In the genomic region with DNA sequence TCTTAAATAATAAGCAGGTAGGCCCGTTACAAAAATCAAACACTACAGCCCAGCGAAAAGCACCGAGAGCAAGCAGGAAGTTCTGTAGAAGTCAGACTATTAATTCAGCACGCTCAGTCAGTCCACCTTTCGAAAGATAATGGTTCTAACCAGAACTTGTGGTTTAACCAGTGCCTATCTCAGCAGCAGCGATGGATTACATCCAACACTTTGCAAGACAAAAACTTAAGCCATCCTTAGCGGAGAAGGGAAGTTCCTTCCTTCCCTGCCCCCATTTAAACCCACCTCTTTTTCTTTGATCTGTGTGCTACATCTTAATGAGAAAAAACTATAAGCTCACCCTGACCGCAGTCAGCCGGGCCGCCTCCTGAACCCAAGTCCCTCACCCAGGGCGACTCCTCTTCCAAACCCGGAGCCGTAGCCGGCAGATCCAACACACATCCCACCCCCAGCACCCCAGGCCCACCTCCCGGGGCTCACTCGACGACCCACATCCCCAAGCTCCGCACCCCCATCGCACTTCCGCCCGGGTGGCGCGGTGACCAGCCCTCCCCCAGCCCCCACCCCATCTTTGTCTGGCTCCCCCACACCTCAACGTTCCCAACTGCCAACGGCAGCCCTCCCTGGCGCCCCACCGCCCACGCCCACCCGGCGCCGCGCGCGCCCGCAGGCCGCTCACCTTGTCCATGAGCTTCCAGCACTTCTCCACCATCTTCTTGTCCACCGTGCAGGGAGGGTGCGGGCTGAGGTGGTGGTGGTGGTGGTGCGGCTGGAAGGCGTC, we compare ENCODE assay signal across 8 mouse cellular contexts. TPM values are rescaled to one million over a fixed set of nuclear protein-coding genes. Genes with fewer than 3 reads are reported as not detected.
DNase-seq lines count a peak whose midpoint lies in the region; ATAC-seq lines count a peak whose summit lies in the region.

No protein-coding gene starts in this region.

- peak overlapping the region; percentile 91 for H3K9ac ChIP-seq in heart, embryonic 11.5 days (ENCODE audit: low read depth, low read length)
- peak overlapping the region; percentile 80 for H3K9ac ChIP-seq in embryonic facial prominence, embryonic 15.5 days

- intact Hi-C loops in heart, postnatal 14 days (cut with DNase I): loop anchor here (1.0 to 10.0 kb wide), 3 partner anchors 50 to 248 kb away; no protein-coding TSS in a partner anchor

- no peaks in the 10 kb centered on the region for H3K27me3 ChIP-seq in heart, embryonic 11.5 days (ENCODE audit: control insufficient read depth, insufficient read depth, low read length)
- no peaks in the 10 kb centered on the region for H3K27me3 ChIP-seq in embryonic facial prominence, embryonic 15.5 days

- peak; percentile 62 for ATAC-seq in heart, embryonic 11.5 days (replicated peaks; ENCODE audit: insufficient number of reproducible peaks, low FRiP score, low TSS enrichment)
- ATAC-seq in embryonic facial prominence, embryonic 15.5 days (ENCODE audit: insufficient number of reproducible peaks, low FRiP score, low TSS enrichment, low read depth): peak; percentile 70

- H3K4me3 ChIP-seq in heart, embryonic 11.5 days (ENCODE audit: low read depth, low read length): peak overlapping the region; percentile 95
- H3K4me3 ChIP-seq in embryonic facial prominence, embryonic 15.5 days (replicated peaks): peak overlapping the region; percentile 93

- peak overlapping the region; percentile 82 for H3K4me2 ChIP-seq in heart, embryonic 11.5 days
- H3K4me2 ChIP-seq in embryonic facial prominence, embryonic 15.5 days (replicated peaks): peak overlapping the region; percentile 64

- no peaks in the 10 kb centered on the region for H3K9me3 ChIP-seq in heart, embryonic 11.5 days (replicated peaks; ENCODE audit: control insufficient read depth, low read length)
- no peaks in the 10 kb centered on the region for H3K9me3 ChIP-seq in embryonic facial prominence, embryonic 15.5 days (replicated peaks)

- DNase-seq in heart, postnatal 14 days: no peak
- DNase-seq in ES-CJ7 (ENCODE audit: low read depth, low spot score): peak; percentile 72
- peak; percentile 81 for DNase-seq in induced T-regulatory cell, adult 2 months (ENCODE audit: low read depth)
- peak; percentile 69 for DNase-seq in mesoderm, embryonic 11.5 days (ENCODE audit: low read depth, low spot score)
- DNase-seq in thymus, postnatal 0 days (ENCODE audit: low spot score): peak; percentile 78
- DNase-seq in right cerebral cortex, adult 18-20 months: no peak

- 1% methylated on average over 40 of the region's 40 CpGs for WGBS in heart, embryonic 11.5 days (ENCODE audit: insufficient replicate concordance)
- under 1% methylated on average over 40 of the region's 40 CpGs for WGBS in embryonic facial prominence, embryonic 15.5 days

- peak overlapping the region; percentile 95 for H3K27ac ChIP-seq in heart, embryonic 11.5 days (ENCODE audit: low read depth, low read length)
- peak overlapping the region; percentile 96 for H3K27ac ChIP-seq in embryonic facial prominence, embryonic 15.5 days (replicated peaks)

- peaks cover 20% of the 10 kb centered on the region for H3K4me1 ChIP-seq in heart, embryonic 11.5 days (ENCODE audit: control insufficient read depth, insufficient read depth, low read length)
- H3K4me1 ChIP-seq in embryonic facial prominence, embryonic 15.5 days: peaks cover 25% of the 10 kb centered on the region

- no peaks in the 10 kb centered on the region for H3K36me3 ChIP-seq in heart, embryonic 11.5 days (ENCODE audit: control insufficient read depth, insufficient read depth, low read length)
- H3K36me3 ChIP-seq in embryonic facial prominence, embryonic 15.5 days: 0 out of 2 replicates have a peak, but pooled peaks cover under 1% of the 10 kb centered on the region

RNA-seq across cellular contexts. Expression of gene Cbl, which starts 0.6 kb away (rescaled TPM):
- polyA plus RNA-seq in heart, embryonic 11.5 days (2014; fragmentation: Nextera tagmentation; extraction: Ambion mirVana): 12.6 and 14.8 TPM in 2 replicates
- 10 to 100 TPM; 26.4 to 31.2 TPM for total RNA-seq in heart, postnatal 14 days (2021)
- 16.1 and 17.7 TPM in 2 replicates for polyA plus RNA-seq in embryonic facial prominence, embryonic 15.5 days (2015; fragmentation: Nextera tagmentation; extraction: Ambion mirVana)
- polyA plus RNA-seq in thymus, postnatal 0 days (2015; fragmentation: Nextera tagmentation; extraction: Ambion mirVana): 51.9 and 60.4 TPM in 2 replicates

RNA-seq across cellular contexts. Expression of gene Ccdc153, which starts 7.3 kb away (rescaled TPM):
- polyA plus RNA-seq in heart, embryonic 11.5 days (2014; fragmentation: Nextera tagmentation; extraction: Ambion mirVana): not detected in 2 replicates
- total RNA-seq in heart, postnatal 14 days (2021): 1 to 10 TPM in 1 of 2 experiments, not detected in 1; 1.1 TPM
- 15.9 and 23.5 TPM in 2 replicates for polyA plus RNA-seq in embryonic facial prominence, embryonic 15.5 days (2015; fragmentation: Nextera tagmentation; extraction: Ambion mirVana)
- polyA plus RNA-seq in thymus, postnatal 0 days (2015; fragmentation: Nextera tagmentation; extraction: Ambion mirVana): 8.1 TPM in 2 replicates

RNA-seq across cellular contexts. Expression of gene Pdzd3, which starts 18.1 kb away (rescaled TPM):
- not detected in 2 replicates for polyA plus RNA-seq in heart, embryonic 11.5 days (2014; fragmentation: Nextera tagmentation; extraction: Ambion mirVana)
- total RNA-seq in heart, postnatal 14 days (2021): 1 to 10 TPM; 2.0 to 2.8 TPM
- polyA plus RNA-seq in embryonic facial prominence, embryonic 15.5 days (2015; fragmentation: Nextera tagmentation; extraction: Ambion mirVana): 0.14 and 0.19 TPM in 2 replicates
- polyA plus RNA-seq in thymus, postnatal 0 days (2015; fragmentation: Nextera tagmentation; extraction: Ambion mirVana): 0.45 and 0.49 TPM in 2 replicates

RNA-seq across cellular contexts. Expression of gene Nlrx1, which starts 35.2 kb away (rescaled TPM):
- polyA plus RNA-seq in heart, embryonic 11.5 days (2014; fragmentation: Nextera tagmentation; extraction: Ambion mirVana): 3.6 and 4.9 TPM in 2 replicates
- 10 to 100 TPM; 17.3 TPM for total RNA-seq in heart, postnatal 14 days (2021)
- polyA plus RNA-seq in embryonic facial prominence, embryonic 15.5 days (2015; fragmentation: Nextera tagmentation; extraction: Ambion mirVana): 13.4 and 14.6 TPM in 2 replicates
- polyA plus RNA-seq in thymus, postnatal 0 days (2015; fragmentation: Nextera tagmentation; extraction: Ambion mirVana): 5.9 and 6.3 TPM in 2 replicates

RNA-seq across cellular contexts. Expression of gene Abcg4, which starts 55.2 kb away (rescaled TPM):
- 2.7 and 3.3 TPM in 2 replicates for polyA plus RNA-seq in heart, embryonic 11.5 days (2014; fragmentation: Nextera tagmentation; extraction: Ambion mirVana)
- under 1 TPM; 0.72 to 0.73 TPM for total RNA-seq in heart, postnatal 14 days (2021)
- 5.1 and 5.5 TPM in 2 replicates for polyA plus RNA-seq in embryonic facial prominence, embryonic 15.5 days (2015; fragmentation: Nextera tagmentation; extraction: Ambion mirVana)
- 0.09 and 0.12 TPM in 2 replicates for polyA plus RNA-seq in thymus, postnatal 0 days (2015; fragmentation: Nextera tagmentation; extraction: Ambion mirVana)

Comparison
In these comparisons a context has a peak if more than half of its experiments do, and no peak if none do; other contexts are left out.
1. DNase-seq: peak in ES-CJ7 (single experiment), induced T-regulatory cell, adult 2 months (single experiment), mesoderm, embryonic 11.5 days (single experiment) and thymus, postnatal 0 days (single experiment); none in heart, postnatal 14 days (0 of 2) and right cerebral cortex, adult 18-20 months (single experiment).